Mouse (Mus musculus) left cerebral cortex, postnatal 36 days (tissue): ENCODE measurements around the gene Gabrp. TPM values are rescaled to one million over a fixed set of nuclear protein-coding genes. Genes with fewer than 3 reads are reported as not detected.

Experiments used
- DNase-seq, 2 experiments: peaks; one replicate each; pipeline ENCODE4 v3.0.0; 2021 to 2022; ENCODE audit warnings: low spot score in 2 of 2, mixed read lengths in 1 of 2
- intact Hi-C: fragments of 180-260 bp; cut with DNase I; formaldehyde crosslinking; loops from one replicate; pipeline ENCODE4 v1.15.1; 2025
- total RNA-seq, 2 experiments: library from RNA; stranded (reverse); gene quantifications; 2 replicates each; pipeline ENCODE4 v1.2.3; 2021

Gabrp gene
- not detected for total RNA-seq

DNA sequence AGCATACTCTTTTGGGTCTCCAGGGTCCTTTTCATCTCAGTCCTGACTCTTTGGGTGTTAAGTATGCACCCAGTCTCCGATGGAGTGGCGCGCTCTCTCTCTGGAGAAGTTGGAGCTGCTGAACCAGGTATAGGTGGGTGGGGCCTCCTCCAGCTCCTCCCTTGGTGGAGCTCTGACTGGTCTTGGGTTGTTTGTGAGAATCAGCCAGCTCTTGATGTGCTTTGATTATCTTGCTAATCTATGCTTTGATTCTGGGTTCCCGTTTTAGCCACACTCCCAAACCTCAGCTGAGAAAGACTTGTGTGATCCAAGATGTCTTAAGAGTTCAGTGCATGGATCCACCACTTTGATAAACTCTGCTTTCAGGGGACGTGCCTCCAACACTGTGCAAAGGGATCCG lies at the start of gene Gabrp:
Gene Gabrp, minus strand, starts transcription at position 101 of the 400 bp plus-strand sequence.
- no peak for DNase-seq
- intact Hi-C loops = no loop called here

DNA sequence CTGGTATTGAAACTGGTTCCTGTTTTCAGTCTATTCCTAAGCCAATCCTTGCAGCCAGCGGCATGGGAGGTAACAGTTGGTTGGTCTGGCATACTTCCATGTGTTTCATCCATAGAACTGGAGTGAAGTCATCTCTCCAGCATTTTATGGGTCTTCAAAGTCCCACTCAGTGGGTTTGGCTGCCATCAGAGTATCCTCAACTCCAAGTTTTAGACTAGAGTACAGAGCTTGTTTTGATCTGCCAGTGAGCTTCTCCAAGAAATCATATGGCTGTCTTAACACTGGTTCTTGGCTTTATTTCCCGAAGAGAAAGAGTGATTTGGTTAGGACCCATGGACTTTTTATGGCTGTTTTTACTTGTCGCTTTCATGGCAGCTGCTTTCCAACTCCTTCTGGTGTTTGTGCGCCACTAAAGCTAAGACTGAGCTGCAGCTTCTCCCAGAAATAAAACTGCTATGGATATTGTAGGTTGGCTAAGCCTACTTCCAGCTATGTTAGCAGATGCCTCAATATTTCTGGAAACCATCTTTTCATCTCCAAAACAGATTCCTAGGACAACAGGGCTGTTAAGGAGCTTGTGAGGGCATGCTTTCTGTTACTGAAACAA lies 48.5 kb upstream of the Gabrp start:
- intact Hi-C loops = no loop called here
- DNase-seq = peak; percentile 11 to 23

DNA sequence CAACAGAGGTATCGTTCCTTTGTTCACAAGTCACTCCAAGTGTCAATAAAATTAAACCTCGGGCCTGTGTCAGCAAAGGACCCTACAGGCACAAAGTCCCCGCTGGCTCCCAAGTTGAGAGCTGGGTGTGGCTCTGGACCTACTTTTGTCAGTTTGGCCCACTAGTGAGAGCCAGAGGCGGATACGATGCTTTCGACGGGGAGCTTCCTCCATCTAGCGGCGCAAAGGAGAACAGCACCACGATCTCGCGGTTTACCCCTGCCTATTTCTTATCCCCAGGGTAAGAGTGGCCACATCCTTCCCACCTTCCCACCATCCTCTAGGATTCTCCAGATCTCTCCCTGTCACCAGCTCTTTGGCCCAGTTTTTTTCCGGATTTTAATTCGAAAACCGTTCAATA lies 35.5 kb upstream of the Gabrp start:
- peak; percentile 53 to 62 for DNase-seq
- intact Hi-C loops = loop anchor here (1.0 to 5.0 kb wide), 2 partner anchors 44 to 437 kb away; no protein-coding TSS in a partner anchor

DNA sequence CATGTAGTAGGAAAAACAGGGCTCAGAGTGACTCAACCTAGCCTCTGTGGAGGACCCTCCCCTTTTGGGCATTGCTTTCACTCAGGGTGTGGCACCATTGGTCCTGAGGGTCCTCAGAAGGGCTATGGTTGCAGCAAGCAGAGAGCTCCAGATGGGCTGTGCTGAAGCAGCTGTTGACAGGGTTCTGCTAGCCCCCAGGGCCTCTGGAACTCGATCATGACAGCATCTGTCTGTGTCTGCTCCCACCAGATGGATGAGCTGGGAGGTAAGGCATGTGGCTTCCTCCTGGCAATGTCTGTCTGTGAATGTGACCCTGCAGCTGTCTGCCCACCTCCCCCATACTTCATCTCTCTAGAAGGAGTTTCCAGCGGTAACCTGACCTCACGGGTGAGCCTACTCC lies 29.0 kb upstream of the Gabrp start:
- intact Hi-C loops = no loop called here
- DNase-seq = no peak

DNA sequence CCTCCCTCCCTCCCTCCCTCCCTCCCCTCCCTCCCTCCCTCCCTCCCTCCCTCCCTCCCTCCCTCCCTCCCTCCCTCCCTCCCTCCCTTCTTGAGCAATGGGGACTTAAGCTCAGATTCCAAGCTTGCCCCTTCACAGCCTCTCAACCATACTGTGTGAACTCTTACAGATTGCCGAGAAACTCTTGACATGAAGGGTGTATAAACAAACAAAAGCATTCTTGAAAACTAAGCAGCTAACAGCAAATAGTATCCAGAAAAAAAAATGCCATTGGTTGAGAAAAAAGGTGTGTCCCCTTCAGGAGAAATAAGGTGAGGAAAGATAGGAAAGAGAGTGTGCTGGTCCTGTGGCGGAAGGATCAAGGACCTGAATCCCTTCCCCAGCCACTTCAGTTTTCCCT lies 24.4 kb upstream of the Gabrp start:
- DNase-seq = no peak
- intact Hi-C loops = no loop called here

DNA sequence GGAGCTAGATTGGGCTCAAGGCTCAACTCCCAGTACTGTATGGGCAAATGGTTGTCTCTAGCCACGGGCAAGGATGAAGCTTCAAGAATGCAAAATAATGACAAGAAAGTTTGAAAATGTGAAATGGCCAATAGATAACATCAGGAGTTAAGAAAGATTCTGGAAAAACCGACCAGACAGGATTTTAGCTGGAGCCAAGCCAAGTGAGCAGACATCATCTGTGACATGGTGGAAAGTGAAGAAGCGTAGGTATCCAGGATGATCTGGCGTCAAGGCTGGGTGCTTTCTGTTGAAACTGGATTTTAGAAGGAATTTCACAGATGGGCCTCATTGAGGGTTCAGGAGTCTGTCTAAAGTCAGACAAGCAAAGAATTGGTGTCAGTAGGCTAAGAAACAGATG lies 20.2 kb upstream of the Gabrp start, which contains the start of gene D130052B06Rik:
Gene D130052B06Rik, plus strand, starts transcription at position 317 of the 400 bp plus-strand sequence.
- DNase-seq = no peak
- intact Hi-C loops = no loop called here

DNA sequence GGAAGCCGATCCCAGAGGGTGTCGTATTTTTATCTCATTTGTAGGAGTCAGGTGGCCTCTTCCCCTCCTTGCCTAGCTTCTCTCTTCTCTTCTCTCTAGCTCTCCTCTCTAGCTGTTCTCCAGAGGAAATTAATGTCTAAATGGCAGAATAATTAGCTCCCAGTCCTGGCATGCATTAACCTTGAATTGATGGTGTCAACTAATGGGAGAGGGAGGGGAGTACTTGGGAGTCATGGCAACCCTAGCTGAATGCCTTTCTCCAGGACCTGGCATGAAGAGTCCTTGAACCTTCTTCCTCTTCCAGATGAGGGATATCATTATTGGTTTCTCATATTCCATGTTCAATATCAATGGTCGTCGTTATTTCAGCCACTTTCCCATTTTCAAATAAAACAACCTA lies 17.9 kb upstream of the Gabrp start:
- no peak for DNase-seq
- intact Hi-C loops = no loop called here

DNA sequence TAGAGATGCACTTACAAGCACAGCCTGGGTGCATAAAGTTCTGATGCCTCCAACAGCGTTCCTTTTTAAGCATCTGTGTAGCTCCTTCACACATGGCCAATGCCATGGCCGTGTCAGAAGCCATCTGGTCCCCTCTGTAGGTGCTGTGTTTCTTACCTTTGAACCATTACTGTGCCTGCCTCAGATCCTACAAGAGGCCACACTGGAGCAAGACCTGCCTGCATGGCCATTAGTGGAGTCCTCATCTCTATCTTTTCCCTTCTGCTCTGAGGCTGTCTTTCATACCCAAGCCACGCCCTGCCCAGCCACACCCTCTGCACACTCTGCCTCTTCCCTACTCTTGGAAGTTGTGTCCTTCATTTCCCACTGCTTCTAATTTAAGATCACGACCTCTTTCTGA lies 14.1 kb upstream of the Gabrp start:
- no peak for DNase-seq
- intact Hi-C loops = no loop called here

DNA sequence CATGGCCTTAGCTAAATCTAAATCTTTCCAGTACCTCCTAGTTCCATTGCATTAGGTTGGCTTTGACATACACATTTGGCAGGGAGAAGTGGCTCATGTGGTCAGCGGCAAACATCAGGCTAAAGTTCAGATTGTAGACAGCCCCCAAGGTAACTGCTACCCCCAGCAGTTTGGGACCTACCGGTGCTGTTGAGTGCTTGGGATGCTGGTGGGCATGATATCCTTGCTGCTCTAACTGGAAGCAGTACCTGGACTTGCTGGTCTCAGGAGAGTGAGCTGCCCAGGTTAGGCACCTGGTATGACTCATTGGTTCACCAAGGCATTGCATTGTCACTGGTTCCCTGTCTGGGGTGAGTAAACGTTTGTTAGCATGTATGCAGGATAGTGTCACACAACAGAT lies 12.0 kb upstream of the Gabrp start:
- intact Hi-C loops = no loop called here
- DNase-seq = no peak

DNA sequence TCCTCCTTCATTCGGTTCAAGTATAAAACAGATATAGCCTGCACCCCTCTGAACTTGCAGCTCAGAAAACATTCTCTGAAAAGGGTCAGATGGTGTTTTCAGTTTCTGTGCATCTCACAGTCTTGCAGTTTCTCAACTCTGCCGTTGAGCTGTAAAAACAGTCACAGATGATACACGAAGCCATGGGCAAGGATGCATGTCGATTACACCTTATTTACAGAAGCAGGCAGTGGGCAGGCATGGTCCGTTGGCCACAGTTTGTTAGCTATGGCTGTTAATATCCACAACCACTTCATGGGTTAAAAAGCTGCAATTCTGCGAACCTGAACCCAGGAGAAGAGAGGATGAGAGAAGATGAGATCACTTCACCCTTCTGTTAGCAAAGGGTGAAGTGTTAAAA lies 7.9 kb upstream of the Gabrp start:
- no peak for DNase-seq
- intact Hi-C loops = no loop called here

DNA sequence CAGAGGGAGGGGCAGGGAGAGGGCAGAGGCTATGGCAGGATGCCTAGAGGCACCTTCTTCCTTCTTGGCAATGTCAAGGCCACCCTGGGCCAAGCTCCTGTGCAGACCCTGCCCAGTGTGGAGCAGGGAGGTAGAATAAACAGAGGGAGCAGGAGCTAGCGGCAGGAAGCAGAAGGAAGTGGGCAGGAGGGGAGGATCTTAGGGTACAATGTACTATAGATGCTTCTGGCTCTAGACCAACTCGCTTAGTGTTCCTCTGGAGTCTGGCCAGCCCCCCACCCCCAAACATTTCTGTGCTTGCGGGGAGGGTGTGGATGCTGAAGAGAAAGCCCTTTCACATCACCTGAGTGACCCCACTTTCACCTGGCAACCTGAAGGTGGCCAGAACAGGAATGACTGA lies 862 bp upstream of the Gabrp start:
- DNase-seq = no peak
- intact Hi-C loops = no loop called here

DNA sequence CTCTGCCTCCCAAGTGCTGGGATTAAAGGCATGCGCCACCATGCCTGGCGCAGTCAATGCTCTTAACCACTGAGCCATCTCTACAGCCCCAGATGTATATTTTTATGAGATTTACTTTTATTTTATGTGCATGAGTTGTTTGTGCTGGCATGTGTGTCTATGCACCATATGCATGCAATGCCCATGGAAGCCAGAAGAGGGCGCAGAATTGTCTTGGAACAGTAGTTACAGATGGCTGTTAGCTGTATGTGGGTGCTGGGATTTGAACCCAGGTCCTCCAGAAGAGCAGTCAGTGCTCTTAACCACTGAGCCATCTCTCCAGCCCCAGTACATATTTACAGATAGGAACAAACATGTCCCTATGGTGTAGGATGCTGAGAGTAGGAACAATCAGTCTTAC lies 3.8 kb downstream of the Gabrp start:
- intact Hi-C loops = no loop called here
- no peak for DNase-seq

DNA sequence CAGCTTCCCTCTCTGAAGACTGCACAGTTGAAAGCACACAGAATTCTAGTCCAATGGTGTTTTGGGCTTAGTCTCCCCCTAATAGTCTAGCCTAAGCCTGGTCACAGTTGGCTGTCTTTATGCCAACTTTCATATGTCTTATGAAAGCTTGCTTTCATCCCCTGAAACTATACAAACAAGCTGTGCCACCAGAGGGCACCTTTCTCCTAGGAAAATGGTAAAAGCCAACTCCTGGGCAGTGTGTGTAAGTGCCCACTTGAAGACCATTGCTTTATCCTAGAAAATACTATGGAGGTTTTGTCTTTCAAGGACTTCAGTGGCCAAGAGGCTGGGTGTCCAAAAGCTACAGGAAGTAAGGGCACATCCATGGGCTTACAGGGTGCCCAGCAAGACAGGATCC lies 8.3 kb downstream of the Gabrp start:
- intact Hi-C loops = loop anchor here (1.0 to 2.0 kb wide), 2 partner anchors 44 to 150 kb away; no protein-coding TSS in a partner anchor
- DNase-seq = peak in 1 of 2 experiments; percentile 23

DNA sequence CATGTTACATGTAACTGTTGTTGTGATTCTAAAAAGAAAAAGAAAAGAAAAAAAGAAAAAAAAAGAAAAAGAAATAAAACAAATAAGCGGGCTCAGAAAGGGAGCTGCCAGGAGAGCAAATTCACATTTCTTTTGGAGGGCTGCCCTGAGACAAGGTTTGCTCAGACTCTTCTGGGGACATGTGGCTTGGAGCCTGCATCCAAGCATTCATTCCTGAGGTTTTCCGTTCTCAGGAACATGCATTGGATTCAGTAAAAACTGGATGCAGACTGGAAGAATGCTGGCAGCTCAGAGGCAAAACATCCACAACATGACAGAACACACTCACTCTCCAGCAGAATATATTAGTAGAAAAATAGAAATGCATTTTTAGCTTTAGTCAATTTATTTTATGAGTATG lies 14.8 kb downstream of the Gabrp start:
- intact Hi-C loops = no loop called here
- no peak for DNase-seq

DNA sequence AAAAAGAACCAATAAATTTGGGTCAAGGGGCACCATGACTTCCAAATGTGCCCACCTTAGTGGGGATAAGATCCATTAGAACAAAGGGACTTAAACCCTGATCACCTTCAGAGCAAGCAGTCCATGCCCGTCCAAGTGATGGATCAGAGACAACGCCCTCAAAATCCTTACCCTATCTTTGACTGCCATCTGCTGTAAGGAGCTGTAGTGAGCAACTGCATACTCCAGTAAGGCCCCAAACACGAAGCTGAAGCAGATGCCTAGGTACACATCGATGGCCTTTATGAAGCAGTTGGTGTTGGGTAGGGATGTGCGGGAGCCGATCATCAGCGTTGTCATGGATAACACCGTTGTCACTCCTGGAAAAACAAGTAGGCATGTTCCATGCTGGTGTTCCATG lies 24.6 kb downstream of the Gabrp start:
- intact Hi-C loops = loop anchor here (2.0 kb wide), 1 partner anchor 377 kb away; no protein-coding TSS in a partner anchor
- DNase-seq = no peak

DNA sequence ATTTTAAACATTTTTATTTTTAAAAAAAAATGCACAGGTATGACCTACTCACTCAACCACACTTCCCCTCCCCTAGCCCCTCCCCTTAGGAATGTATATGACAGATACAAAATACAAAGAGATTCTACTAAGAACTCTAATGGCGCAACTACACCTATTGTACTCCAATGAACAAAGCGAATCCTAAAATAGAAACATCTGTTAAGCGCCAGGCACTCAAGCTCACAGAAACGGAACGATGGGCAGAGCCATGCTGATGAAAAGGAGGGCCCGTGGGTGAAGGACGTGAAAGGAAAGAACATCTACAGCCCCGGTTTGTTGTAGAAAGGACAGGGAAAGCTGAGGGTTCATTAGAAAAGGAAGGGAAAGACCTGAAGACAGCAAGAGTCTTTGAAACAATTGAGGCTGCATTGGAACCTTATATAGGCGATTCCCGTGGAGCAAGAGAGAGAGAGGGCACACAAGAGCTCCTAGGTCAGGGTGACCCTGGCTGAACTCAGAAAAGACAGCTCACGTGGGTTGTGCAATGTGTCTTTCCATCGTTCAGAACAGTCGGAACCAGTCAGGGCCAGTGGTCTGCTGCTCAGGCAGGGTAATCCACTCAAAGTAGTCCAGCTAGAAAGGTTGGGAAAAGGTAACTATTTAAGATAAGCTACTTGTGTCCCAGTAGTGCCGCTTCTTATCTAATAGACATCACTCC lies 27.7 kb downstream of the Gabrp start:
- intact Hi-C loops = no loop called here
- no peak for DNase-seq

DNA sequence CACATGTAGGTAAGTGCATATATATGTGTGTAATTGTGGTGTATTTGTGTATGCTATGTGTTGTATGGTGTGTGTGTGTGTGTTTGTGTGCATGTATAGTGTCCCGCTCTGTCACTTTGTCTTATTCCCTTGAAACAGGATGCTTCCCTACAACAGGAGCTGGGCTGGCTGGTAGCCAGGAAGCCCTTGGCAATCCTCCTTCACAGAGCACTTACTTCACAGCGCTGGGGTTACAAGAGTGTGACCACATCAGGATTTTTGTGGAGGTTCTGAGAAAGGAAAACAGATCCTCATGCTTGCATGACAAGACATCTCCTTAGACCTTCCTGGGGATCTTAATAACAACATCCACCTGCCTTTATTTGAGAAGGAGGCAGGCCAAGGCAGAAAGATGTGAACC lies 31.4 kb downstream of the Gabrp start:
- intact Hi-C loops = no loop called here

DNA sequence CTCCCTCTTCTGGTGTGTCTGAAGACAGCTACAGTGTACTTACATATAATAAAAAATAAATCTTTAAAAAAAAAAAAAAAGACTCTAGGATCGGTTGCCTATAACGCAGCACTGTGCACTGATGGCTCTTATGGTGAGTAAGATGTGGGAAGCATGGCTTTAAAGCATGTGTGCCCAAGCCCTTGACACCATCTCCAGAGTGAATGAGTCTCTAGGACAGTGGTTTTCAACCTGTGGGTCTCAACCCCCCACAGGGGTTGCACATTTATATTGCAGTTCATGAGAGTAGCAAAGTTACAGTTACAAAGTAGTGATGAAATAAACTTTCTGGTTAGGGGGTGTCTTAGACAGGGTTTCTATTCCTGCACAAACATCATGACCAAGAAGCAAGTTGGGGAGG lies 33.8 kb downstream of the Gabrp start:
- no peak for DNase-seq
- intact Hi-C loops = no loop called here

More for the DNA sequence above, 31.4 kb downstream of the Gabrp start:
- no peak for DNase-seq

DNA sequence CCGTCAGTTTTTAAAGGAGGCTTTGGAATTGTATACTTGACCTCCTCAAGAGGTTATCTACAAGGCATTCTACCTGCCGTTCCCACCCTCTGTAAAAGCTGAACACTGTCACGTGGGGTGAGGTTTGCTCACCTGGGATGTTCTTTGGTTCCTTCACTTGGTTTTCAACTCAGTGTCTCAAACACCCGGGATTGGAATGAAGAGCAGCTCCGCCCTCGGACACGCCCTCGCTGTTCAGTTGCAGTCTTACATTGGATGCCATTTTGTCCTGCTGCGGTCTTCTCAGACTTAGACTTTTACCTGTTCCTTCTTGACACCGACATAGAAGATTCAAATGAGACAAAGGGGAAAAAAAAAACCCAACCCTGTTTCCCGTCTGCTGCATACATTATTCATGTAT lies 34.6 kb downstream of the Gabrp start:
- no peak for DNase-seq
- intact Hi-C loops = no loop called here

DNA sequence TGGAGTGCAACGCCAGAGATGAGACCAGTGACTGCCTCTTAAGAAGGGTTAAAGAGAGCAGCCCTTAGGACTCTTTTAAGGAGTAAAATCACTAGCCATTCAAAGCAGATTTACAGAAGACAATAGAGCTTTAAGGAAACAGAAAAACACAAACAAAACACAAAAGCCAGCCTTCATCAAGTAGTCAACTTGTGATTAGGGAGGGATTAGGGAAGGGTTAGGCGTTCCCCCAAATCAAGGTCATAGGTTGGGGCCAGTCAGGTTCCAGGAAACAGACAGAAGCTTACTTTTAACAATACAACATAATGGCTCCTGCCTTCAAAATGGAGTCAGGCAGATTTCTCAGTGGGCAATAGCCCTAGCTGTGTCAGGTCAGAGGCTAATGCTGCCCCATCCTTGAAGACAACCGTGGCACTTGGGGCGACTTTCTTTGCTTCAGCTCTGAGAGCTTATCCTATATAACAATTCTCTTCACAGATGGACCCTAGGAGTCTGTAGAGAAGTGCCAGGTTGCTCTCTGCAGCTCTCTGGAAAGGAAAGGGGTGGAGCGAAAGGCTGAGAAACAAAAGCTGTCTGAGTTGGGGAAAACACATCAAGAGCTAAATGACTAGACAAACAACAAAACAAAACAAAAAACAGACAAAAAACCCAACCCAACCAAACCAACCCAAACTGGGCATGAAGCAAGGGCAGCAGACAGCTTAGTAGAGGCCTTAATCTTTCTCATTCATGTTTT lies 41.2 kb downstream of the Gabrp start:
- no peak for DNase-seq
- intact Hi-C loops = no loop called here

DNA sequence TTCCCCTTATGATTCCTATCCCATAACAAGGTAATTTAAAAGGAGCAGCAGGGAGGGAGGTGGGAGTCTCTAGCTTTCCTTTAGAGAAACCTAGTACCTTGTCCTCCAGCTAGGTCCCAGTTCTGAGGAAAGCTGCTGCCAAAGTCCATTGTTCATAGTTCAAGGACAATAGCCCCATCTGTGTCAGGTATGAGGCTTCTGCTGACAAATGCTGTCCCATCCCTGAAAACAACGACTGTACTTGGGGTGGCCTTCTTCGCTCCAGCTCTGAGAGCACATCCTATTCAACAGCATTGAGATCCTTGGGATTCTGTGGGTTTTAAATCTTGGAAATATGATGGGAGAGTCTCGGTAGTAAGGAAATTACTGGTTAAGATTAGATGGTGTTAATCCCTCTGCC lies 42.1 kb downstream of the Gabrp start:
- no peak for DNase-seq
- intact Hi-C loops = no loop called here
